Mouse (Mus musculus) lung, embryonic 15.5 days (tissue): ENCODE data around the gene Aldh2. TPM values are rescaled to one million over a fixed set of nuclear protein-coding genes. Genes with fewer than 3 reads are reported as not detected.

Experiments used
- polyA plus RNA-seq: library from polyadenylated mRNA; unstranded; fragments of >200 nt; fragmentation: Nextera tagmentation; extraction: Ambion mirVana; gene quantifications from 2 replicates; pipeline ENCODE4 v1.2.1, GENCODE M21; 2015

The Aldh2 gene
- polyA plus RNA-seq, 1 experiment from 2014 or later: 330 TPM

Other genes with a start within 250 kb of the Aldh2 start
- gene Trafd1, start 208.2 kb downstream of the Aldh2 start, polyA plus RNA-seq: 75.3 and 77.6 TPM in 2 replicates
- 38.0 and 39.4 TPM in 2 replicates for gene Naa25, start 195.9 kb downstream of the Aldh2 start, polyA plus RNA-seq
- 1.8 and 2.3 TPM in 2 replicates for gene Tmem116, start 141.9 kb downstream of the Aldh2 start, polyA plus RNA-seq
- 146 and 149 TPM in 2 replicates for gene Erp29, start 141.3 kb downstream of the Aldh2 start, polyA plus RNA-seq
- gene Adam1b, start 90.4 kb downstream of the Aldh2 start, polyA plus RNA-seq: not detected in 2 replicates
- gene Adam1a, start 48.3 kb downstream of the Aldh2 start, polyA plus RNA-seq: 1.1 and 1.5 TPM in 2 replicates
- gene Gm42878, start 48.3 kb downstream of the Aldh2 start, polyA plus RNA-seq: not detected in 2 replicates
- 48.2 and 49.2 TPM in 2 replicates for gene Mapkapk5, start 47.9 kb downstream of the Aldh2 start, polyA plus RNA-seq
- gene Acad12, start 25.1 kb upstream of the Aldh2 start, polyA plus RNA-seq: 2.5 and 2.9 TPM in 2 replicates
- gene Acad10, start 66.7 kb upstream of the Aldh2 start, polyA plus RNA-seq: 2.8 and 3.0 TPM in 2 replicates
- 38.4 and 41.4 TPM in 2 replicates for gene Brap, start 66.7 kb upstream of the Aldh2 start, polyA plus RNA-seq
- 54.2 and 60.8 TPM in 2 replicates for gene Atxn2, start 117.5 kb upstream of the Aldh2 start, polyA plus RNA-seq
- gene Sh2b3, start 243.8 kb upstream of the Aldh2 start, polyA plus RNA-seq: 20.5 and 21.2 TPM in 2 replicates